Comparison of ENCODE assay signal across 8 mouse cellular contexts in genomic region chr1:55052355-55052953, GRCm38 (mm10). TPM values are rescaled to one million over a fixed set of nuclear protein-coding genes. Genes with fewer than 3 reads are reported as not detected.
DNase-seq lines count a peak whose midpoint lies in the region; ATAC-seq and TF ChIP-seq lines count a peak whose summit lies in the region.

TSS of gene Coq10b (plus strand) at chr1:55052770.

- H3K9me3 ChIP-seq in E14TG2a.4 (ENCODE audit: low read length) = no peaks in the 10 kb centered on the region
- no peaks in the 10 kb centered on the region for H3K9me3 ChIP-seq in forebrain, embryonic 12.5 days
- no peaks in the 10 kb centered on the region for H3K9me3 ChIP-seq in heart, postnatal 0 days (replicated peaks; ENCODE audit: control insufficient read depth, low read length)
- no peaks in the 10 kb centered on the region for H3K9me3 ChIP-seq in liver, embryonic 16.5 days (replicated peaks; ENCODE audit: control insufficient read depth, low read length)
- H3K9me3 ChIP-seq in neural tube, embryonic 13.5 days = 0 out of 2 replicates have a peak, but pooled peaks cover 5% of the 10 kb centered on the region

- H3K27ac ChIP-seq in forebrain, embryonic 12.5 days = peak within 1 kb of the TSS; percentile 78
- H3K27ac ChIP-seq in heart, postnatal 0 days (ENCODE audit: low read depth) = peak within 1 kb of the TSS; percentile 95
- H3K27ac ChIP-seq in liver, embryonic 16.5 days (ENCODE audit: low read length) = peak within 1 kb of the TSS; percentile 98
- peak within 1 kb of the TSS; percentile 83 for H3K27ac ChIP-seq in neural tube, embryonic 13.5 days (replicated peaks)
- peak within 1 kb of the TSS; percentile 93 for H3K27ac ChIP-seq in testis, adult 2 months (ENCODE audit: control insufficient read depth, insufficient read depth, low read depth, low read length)

- TF ChIP-seq POLR2A in testis, adult 2 months (IDR thresholded peaks at IDR 0.05; ENCODE audit: control insufficient read depth, low read depth, low read length) = peak; percentile 78

- ATAC-seq in forebrain, embryonic 12.5 days (ENCODE audit: low FRiP score) = peak; percentile 100
- peak; percentile 100 for ATAC-seq in heart, postnatal 0 days (ENCODE audit: insufficient read depth, low read depth)
- peak; percentile 98 for ATAC-seq in liver, embryonic 16.5 days (ENCODE audit: low read depth)
- ATAC-seq in neural tube, embryonic 13.5 days (ENCODE audit: low read depth) = peak; percentile 100

- 0 out of 2 replicates have a peak, but pooled peaks cover 17% of the 10 kb centered on the region for H3K36me3 ChIP-seq in E14TG2a.4 (ENCODE audit: insufficient read depth, low read length)
- peaks cover 6% of the 10 kb centered on the region; the same call in 1 of the 2 replicates for H3K36me3 ChIP-seq in forebrain, embryonic 12.5 days (replicated peaks)
- peaks cover 19% of the 10 kb centered on the region; the same call in 1 of the 2 replicates for H3K36me3 ChIP-seq in heart, postnatal 0 days (replicated peaks; ENCODE audit: control insufficient read depth, insufficient read depth, low read length)
- no peaks in the 10 kb centered on the region for H3K36me3 ChIP-seq in liver, embryonic 16.5 days (ENCODE audit: control insufficient read depth, insufficient read depth)
- H3K36me3 ChIP-seq in neural tube, embryonic 13.5 days = peaks cover 4% of the 10 kb centered on the region; the same call in 1 of the 2 replicates
- H3K36me3 ChIP-seq in testis, adult 2 months (ENCODE audit: control insufficient read depth, insufficient read depth, low read length) = no peaks in the 10 kb centered on the region

- WGBS in forebrain, embryonic 12.5 days = under 1% methylated on average over 46 of the region's 46 CpGs
- WGBS in heart, postnatal 0 days = under 1% methylated on average over 46 of the region's 46 CpGs
- under 1% methylated on average over 46 of the region's 46 CpGs for WGBS in liver, embryonic 16.5 days (ENCODE audit: insufficient replicate concordance)
- under 1% methylated on average over 46 of the region's 46 CpGs for WGBS in neural tube, embryonic 13.5 days

- DNase-seq in c-Kit-positive CD71-positive TER-119-positive erythroid progenitor cells, embryonic 14.5 days (ENCODE audit: low spot score) = peak; percentile 97
- peak; percentile 98 for DNase-seq in heart, postnatal 0 days (ENCODE audit: low spot score)
- DNase-seq in kidney, postnatal 4 days = peak; percentile 99

- peak within 1 kb of the TSS; percentile 82 for H3K4me2 ChIP-seq in forebrain, embryonic 12.5 days
- H3K4me2 ChIP-seq in heart, postnatal 0 days (ENCODE audit: low read depth, low read length) = peak within 1 kb of the TSS; percentile 74
- peak within 1 kb of the TSS; percentile 98 for H3K4me2 ChIP-seq in liver, embryonic 16.5 days (ENCODE audit: low read depth, low read length)
- peak within 1 kb of the TSS; percentile 68 for H3K4me2 ChIP-seq in neural tube, embryonic 13.5 days

- peaks cover 31% of the 10 kb centered on the region for H3K4me1 ChIP-seq in E14TG2a.4 (replicated peaks; ENCODE audit: low read depth, low read length)
- peaks cover 11% of the 10 kb centered on the region for H3K4me1 ChIP-seq in forebrain, embryonic 12.5 days
- peaks cover 16% of the 10 kb centered on the region for H3K4me1 ChIP-seq in heart, postnatal 0 days (ENCODE audit: control insufficient read depth, insufficient read depth)
- H3K4me1 ChIP-seq in liver, embryonic 16.5 days (ENCODE audit: control insufficient read depth, low read depth, low read length) = peaks cover 15% of the 10 kb centered on the region
- peaks cover 23% of the 10 kb centered on the region for H3K4me1 ChIP-seq in neural tube, embryonic 13.5 days (replicated peaks)
- H3K4me1 ChIP-seq in testis, adult 2 months (ENCODE audit: control insufficient read depth, insufficient read depth, low read length) = peaks cover 2% of the 10 kb centered on the region

- peak; percentile 81; the same call in 1 of the 2 replicates for TF ChIP-seq EP300 in heart, postnatal 0 days (IDR thresholded peaks at IDR 0.05; ENCODE audit: low read depth)

- H3K4me3 ChIP-seq in E14TG2a.4 (replicated peaks; ENCODE audit: low read length) = peak within 1 kb of the TSS; percentile 94
- peak within 1 kb of the TSS; percentile 92 for H3K4me3 ChIP-seq in forebrain, embryonic 12.5 days (replicated peaks)
- H3K4me3 ChIP-seq in heart, postnatal 0 days (ENCODE audit: low read depth, low read length) = peak within 1 kb of the TSS; percentile 74
- peak within 1 kb of the TSS; percentile 86 for H3K4me3 ChIP-seq in liver, embryonic 16.5 days (ENCODE audit: low read depth, low read length)
- peak within 1 kb of the TSS; percentile 82 for H3K4me3 ChIP-seq in neural tube, embryonic 13.5 days
- peak within 1 kb of the TSS; percentile 99 for H3K4me3 ChIP-seq in testis, adult 2 months (ENCODE audit: control insufficient read depth, low read depth, low read length)

- H3K9ac ChIP-seq in forebrain, embryonic 12.5 days = peak within 1 kb of the TSS; percentile 74
- H3K9ac ChIP-seq in heart, postnatal 0 days (replicated peaks; ENCODE audit: low read depth, low read length) = peak within 1 kb of the TSS; percentile 70
- H3K9ac ChIP-seq in liver, embryonic 16.5 days (ENCODE audit: low read depth, low read length) = peak within 1 kb of the TSS; percentile 81
- peak within 1 kb of the TSS; percentile 81 for H3K9ac ChIP-seq in neural tube, embryonic 13.5 days

- no peak for TF ChIP-seq CTCF in E14TG2a.4 (conservative IDR thresholded peaks at IDR 0.05; ENCODE audit: low read length)
- TF ChIP-seq CTCF in heart, postnatal 0 days (IDR thresholded peaks at IDR 0.05; ENCODE audit: low read depth) = no peak
- no peak for TF ChIP-seq CTCF in testis, adult 2 months (IDR thresholded peaks at IDR 0.05; ENCODE audit: control insufficient read depth, insufficient read depth, insufficient replicate concordance, low read depth, low read length)

- peaks cover 5% of the 10 kb centered on the region; the same call in 1 of the 2 replicates for H3K27me3 ChIP-seq in E14TG2a.4 (ENCODE audit: insufficient read depth, low read length)
- peaks cover 5% of the 10 kb centered on the region; the same call in 1 of the 2 replicates for H3K27me3 ChIP-seq in forebrain, embryonic 12.5 days
- H3K27me3 ChIP-seq in heart, postnatal 0 days (ENCODE audit: control insufficient read depth, insufficient read depth, low read length) = no peaks in the 10 kb centered on the region
- H3K27me3 ChIP-seq in liver, embryonic 16.5 days (ENCODE audit: control insufficient read depth, insufficient read depth, low read depth, low read length) = no peaks in the 10 kb centered on the region
- peaks cover 6% of the 10 kb centered on the region; the same call in 1 of the 2 replicates for H3K27me3 ChIP-seq in neural tube, embryonic 13.5 days
- H3K27me3 ChIP-seq in testis, adult 2 months (ENCODE audit: control insufficient read depth, insufficient read depth, low read length) = no peaks in the 10 kb centered on the region

RNA-seq across cellular contexts. Expression of gene Coq10b, which starts in this region (rescaled TPM):
- polyA plus RNA-seq in forebrain, embryonic 12.5 days (2016; fragmentation: Nextera tagmentation; extraction: Ambion mirVana) = 31.0 and 31.3 TPM in 2 replicates
- 11.5 and 12.1 TPM in 2 replicates for total RNA-seq in heart, postnatal 0 days (2014; rRNA removed; ENCODE audit: low replicate concordance)
- 28.9 and 32.2 TPM in 2 replicates for polyA plus RNA-seq in heart, postnatal 0 days (2015; fragmentation: Nextera tagmentation; extraction: Ambion mirVana)
- 12.0 and 12.7 TPM in 2 replicates for polyA plus RNA-seq in liver, embryonic 16.5 days (2015; fragmentation: Nextera tagmentation; extraction: Ambion mirVana)
- 32.5 and 34.0 TPM in 2 replicates for polyA plus RNA-seq in neural tube, embryonic 13.5 days (2015; fragmentation: Nextera tagmentation; extraction: Ambion mirVana)
- 16.0 and 20.5 TPM in 2 replicates for polyA plus RNA-seq in testis, adult 2 months (2012; rRNA removed)

Comparison
In these comparisons a context has a peak if more than half of its experiments do, and no peak if none do; other contexts are left out.
1. Peak in every context shown above with its lines: DNase-seq, ATAC-seq, H3K4me3 ChIP-seq and H3K27ac ChIP-seq.